Mouse (Mus musculus): ENCODE measurements around the gene Tcf3.

Tcf3 gene

DNA sequence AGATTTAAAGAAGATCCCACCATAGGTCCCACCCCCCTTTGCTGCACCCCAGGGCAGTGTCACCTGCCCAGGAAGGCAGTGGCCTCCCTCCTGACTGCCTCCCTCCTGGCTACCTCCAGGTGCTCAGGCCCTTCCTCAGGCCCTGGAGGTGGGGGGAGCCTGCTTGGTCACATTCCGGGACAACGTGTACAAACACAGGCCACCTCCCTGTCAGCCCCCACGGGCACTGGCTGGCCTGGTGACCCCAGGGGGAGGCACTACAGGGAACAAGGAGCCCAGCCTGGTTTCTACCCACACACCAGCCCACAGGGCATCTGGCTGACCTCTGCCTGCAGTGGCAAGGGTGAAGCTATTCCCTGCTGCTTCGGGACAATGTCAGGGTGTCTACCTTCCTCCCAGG lies 4.5 kb upstream of the Tcf3 start:
- DNase-seq (ENCODE audit: low read depth), result no peak

DNA sequence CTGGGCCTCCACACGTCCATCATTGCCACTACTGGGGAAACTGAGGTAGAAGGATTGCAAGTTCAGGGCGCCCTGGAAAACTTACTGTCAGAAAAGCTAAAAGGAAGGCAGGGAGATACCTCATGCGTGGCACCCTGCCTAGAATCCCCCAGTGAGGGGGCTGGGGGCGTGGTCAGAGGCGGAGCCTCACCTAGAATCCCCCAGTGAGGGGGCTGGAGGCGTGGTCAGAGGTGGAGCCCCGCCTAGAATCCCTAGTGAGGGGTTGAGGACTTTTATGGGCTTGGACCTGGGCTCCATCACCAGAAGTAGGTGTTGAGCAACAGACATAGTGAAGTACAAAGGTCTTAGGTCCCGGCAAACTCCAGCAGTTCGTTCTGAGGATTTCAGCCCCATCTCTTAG lies 2.8 kb upstream of the Tcf3 start:
- no peak for DNase-seq (ENCODE audit: low read depth)

DNA sequence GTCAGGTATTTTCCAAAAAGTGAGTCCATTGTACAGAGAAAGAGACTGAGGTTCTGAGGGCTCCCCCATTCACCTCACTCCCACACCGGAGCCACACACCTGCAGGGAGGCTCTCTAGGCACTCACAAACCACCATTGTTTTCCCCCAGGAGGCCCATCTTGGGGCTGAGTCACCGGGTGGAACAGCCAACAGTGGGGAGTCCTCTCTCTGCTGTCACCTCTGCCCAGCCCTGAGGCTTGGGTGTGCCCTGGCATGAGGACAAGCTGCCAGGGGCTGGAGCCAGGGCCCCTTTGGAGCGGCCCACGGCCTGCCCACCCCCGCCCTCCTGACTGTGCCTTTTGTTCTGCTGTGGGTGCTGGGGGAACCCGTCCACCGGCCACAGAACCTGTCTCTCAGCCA lies 2.3 kb upstream of the Tcf3 start:
- peak; percentile 43 for DNase-seq (ENCODE audit: low read depth)

DNA sequence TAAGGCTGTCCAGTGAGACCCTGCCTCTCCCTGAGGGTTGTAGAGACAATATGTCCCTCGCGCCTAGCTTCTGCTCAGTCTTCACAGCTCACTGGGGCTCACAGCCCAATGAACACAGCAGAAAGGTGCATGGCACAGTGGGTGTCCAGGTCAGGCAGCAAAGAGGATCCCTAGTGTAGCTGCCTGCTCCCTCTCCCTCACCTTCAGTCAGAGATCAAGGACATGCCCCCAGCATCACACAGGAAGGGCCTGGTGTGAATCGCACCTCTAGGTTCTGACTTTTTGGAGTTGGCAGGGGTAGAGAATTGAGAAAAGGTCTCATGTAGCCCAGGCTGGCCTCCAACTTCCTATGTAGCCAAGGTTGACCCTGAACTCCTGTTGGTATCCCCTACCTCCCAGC lies 1.4 kb upstream of the Tcf3 start:
- DNase-seq (ENCODE audit: low read depth), result no peak

DNA sequence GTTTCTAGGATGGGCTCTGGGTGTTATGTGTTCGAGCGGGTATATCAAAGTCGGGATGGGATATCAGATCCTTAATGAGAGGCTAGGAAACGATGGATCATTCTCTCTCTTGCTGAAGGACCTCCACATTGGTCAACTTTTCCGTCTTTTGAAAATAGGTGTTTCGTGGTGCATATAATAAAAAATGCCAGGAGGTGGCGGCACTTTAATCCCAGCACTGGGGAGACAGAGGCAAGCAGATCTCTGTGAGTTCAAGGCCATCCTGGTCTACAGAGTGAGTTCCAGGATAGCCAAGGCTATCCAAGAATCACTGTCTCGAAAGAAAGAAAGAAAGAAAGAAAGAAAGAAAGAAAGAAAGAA lies 766 bp upstream of the Tcf3 start:
- DNase-seq (ENCODE audit: low read depth), result no peak

DNA sequence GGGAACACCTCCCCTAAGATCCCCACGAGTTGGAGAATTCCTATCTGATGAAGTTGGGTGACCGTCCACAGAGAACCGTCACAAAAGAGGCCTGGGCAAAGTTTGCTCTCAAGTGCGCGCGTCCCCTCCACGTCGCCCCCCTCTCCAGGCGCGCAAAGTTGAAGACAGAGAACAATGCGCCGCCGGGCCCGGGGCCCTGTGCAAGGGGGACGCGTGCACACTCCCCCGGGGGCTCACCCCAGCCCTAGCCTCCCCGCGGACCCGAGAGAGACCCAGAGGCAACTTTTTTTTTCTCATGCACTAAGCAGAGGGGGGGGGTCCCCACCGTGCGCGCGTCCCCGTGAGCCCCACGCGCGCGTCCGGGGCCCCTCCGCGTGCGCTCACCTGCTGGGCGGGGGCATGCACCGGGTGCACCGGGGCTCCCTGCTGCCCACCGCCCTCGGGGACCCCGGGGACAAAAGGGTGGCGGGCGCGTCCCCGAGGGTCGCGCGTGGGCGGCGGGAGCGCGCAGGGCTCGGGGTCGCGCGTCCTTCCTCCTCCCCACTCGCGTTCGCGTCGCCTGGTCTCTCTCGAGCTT lies 423 bp downstream of the Tcf3 start:
- DNase-seq (ENCODE audit: low read depth), result no peak

DNA sequence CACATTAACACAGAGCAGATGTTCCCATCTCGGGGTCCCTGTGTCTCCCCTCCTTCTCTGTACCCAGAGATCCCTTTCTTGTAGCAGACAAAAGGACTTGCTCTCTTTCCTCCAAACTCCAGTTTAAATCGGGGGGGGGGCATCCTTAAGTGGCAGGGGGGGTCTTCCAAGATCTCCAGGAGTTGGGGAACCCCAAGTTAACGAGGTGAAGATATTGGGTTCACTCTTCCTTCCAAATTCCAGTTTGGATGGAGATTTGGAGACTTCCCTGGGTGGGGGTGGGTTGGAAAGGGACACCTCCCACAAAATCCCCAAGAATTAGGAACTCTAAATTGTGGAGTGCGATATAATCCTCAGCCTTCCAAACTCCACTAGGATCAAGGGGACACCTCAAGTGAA lies 1.1 kb downstream of the Tcf3 start:
- DNase-seq (ENCODE audit: low read depth), result no peak

DNA sequence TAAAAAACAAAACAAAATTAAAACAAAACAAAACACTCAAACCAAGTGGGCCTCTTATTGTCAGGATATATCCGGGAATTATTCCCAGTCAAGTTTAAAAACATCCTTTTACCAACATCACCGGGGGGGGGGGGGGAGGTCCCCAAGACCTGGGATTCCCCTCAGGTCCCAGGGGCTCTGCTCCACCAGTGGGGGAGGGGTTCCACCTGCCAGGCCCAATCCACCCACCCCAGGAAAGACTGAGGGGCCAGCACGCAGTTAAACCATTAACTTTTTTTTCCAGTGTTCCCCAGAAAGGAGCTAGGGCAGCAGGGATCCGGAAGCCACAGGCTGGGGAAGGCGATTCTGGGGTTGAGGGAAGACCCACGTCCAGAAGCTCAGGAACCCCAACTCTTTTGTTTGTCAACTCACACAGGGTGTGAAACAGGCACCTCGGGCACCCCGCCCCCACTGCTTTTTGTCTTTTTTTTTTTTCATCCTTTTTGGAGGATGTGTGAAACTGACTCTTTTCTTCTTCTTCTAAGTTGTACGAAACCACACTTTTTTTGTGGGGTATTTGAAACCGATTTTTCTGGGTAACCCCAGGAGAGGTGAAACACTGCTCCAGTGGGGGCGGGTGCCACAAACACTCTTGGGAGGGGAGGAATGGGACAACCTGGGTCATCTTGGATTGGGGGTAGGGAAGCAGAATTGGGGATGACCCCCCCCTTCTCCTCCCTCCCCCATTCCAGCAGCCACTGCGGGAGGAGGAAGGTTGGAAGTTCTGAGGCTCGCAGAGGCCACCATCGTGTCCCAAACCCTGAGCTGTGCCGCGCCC lies 1.7 kb downstream of the Tcf3 start:
- no peak for DNase-seq (ENCODE audit: low read depth)

DNA sequence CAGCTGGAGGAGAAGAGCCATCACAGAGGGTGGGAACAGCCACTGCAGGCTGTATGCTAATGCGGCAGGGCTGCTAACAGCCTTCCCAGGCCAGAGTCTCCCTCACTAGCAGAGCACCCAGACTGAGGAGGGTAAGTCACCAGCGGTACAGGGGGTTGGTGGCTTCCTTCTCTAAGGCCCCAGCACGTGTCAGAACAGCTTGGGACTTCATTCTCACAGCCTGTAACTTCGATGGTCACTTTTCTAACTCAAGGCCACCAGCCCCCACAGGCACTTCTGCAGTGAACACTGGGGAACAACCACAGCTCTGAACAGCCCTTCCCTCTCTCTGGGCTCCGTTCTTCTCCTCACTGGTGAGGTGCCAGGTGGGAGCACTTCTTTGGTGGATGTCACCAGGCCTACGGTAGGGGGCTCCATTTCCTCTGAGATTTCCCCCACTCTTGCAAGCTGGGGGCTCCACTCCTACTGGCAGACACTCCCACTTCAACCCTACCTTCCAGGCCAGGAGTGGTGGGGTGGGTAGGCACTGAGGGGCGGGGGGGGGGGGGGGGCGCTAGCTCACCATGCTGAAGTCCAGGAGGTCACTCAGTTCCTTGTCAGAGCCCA lies 3.0 kb downstream of the Tcf3 start:
- no peak for DNase-seq (ENCODE audit: low read depth)

DNA sequence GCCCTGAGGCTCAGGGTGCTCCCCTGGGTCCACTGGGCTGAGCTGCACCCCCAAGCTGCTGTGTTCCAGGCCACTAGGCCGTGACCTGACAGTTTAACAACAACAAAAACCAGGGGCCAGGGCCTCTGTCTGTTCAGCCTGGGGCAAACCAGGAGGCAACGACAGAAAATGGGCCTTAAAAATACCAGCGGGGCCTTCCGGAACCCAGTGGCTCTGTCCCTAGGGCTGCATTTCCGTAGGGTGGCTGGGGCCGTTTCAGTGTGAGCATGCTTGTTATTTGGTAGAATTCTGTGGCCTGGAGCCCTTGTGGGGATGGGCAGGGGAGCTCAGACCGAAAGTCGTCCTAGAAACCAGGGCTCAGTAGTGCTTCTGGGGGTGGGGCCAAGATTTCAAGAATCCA lies 3.6 kb downstream of the Tcf3 start:
- DNase-seq (ENCODE audit: low read depth), result no peak

DNA sequence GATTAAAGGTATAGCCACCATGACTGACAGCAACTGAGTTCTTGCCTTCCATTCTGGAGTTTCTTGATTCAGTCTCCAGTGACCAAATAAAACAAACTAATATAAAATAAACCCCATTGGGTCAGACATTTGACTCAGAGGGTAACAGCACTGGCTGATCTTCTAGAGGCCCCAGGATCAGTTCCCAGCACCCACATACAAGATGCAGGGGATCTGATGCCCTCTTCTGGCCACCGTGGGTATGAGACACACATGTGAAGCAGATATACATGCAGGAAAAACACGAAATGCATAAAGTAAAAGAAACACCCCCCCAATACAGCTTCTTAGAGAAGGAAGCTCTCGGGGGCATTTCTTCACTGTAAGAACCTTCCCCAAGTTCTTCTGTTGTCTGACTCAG lies 8.4 kb downstream of the Tcf3 start:
- DNase-seq (ENCODE audit: low read depth), result no peak

DNA sequence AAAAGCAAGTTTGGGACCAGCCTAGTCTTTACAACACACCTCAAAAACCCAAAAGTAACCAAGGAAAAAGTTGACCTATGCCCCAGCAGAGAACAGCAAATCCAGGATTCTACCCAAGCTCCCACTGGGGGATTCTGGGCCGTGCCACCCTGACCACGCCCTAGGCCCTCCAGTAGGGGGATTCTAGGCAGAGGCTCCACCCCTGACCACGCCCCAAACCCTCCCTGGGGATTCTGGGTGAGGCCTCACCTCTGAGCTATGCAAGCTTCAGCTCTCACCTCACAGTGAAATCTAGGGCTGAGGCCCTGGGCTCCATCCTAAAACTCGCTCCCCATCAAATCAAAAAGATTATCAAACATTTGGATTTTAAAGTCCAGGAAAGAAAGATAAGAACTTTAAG lies 9.9 kb downstream of the Tcf3 start:
- no peak for DNase-seq (ENCODE audit: low read depth)

DNA sequence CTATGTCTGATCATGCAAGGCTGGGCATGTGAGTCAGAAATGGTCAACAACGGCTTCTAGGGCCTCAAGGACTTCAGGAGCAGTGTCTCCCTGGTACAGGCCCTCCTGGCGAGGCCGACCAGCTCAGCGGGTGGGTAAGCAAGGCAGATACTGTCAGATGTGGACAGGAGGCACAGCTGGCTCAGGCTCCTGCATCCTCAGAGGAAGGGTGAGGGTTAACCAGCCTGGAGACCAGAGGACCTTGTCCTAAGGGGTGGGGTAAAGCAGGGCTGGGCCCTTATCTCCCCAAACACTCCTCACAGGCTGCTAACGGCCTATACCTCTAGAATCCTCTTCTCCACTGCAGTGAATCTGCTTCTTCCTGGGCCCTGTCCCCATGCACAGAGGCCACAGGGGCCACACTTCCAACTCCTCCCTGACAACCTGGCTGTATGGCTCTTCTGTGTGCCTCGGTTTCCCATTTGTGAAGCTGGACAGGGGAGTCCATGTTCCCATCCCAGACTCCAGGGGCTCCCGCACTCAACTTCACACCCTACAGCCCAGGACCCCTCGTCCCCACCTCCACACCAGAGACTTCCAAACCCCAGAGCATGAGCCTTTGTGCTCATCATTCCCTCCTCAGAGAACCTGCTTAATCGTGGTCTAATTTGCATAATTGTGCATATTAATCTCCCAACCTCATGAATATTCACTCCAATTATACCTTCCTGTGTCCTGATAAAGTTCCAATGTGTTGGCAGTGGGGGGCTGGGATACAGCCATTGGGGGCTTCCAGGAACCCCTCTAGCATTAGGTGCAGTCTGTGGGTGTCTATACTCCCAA lies 11.6 kb downstream of the Tcf3 start:
- DNase-seq (ENCODE audit: low read depth), result no peak

DNA sequence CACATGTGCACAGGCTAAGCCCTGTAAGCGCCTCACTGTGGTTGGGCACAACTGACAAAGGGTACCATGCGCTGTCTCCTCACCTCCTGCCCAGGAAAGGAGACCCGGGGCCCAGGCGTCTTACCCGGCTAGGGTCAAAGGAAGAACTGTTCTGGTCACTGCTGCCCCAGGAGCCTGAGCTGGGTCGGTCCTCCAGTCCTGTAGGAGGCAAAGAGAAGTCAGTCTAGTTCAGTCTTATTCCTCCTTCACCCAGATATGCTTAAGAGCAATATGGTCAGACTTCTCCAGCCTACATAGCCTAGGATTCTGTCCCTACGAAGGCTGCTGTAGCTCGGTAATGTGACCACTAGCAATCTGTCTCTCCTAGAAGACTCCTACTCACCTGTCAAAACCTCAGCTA lies 12.2 kb downstream of the Tcf3 start:
- no peak for DNase-seq (ENCODE audit: low read depth)

DNA sequence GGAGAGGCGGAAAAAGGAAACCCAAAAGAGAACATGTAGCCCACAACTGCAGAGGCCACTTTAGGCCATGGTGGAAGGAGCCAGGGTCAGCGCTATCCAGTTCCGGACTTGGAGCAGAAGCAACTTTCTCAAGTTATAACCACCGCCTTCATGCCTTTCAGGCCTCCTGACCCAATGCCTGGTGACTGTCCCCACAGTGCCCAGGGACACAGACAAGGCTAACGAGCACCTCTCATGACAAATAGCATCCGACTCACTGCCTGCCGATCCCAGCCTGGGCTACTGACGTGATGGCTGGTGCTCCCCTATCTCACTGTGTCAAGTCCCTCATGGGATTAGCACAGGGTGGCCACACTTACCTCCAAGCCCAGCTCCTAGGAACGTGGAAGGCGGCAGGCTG lies 12.7 kb downstream of the Tcf3 start:
- DNase-seq (ENCODE audit: low read depth), result no peak

DNA sequence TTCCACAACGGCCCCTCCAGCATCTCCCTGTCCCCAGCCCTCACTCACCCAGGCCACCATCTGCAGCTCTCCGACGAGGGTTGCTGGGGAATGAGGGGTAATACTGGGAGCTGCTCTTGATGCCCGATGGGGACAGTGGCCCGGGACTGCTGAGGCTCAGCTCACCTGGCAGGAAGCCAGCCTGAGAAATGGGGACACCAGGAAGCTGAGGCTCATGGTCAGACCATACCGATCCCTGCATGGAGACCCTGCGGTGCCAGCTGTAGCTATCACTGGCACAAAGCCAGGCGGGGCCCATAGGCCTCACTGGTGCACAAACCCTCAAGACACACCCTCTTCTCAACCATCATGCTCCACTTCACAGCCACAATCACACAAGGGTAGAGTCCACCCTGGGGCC lies 14.0 kb downstream of the Tcf3 start:
- DNase-seq (ENCODE audit: low read depth), result no peak

DNA sequence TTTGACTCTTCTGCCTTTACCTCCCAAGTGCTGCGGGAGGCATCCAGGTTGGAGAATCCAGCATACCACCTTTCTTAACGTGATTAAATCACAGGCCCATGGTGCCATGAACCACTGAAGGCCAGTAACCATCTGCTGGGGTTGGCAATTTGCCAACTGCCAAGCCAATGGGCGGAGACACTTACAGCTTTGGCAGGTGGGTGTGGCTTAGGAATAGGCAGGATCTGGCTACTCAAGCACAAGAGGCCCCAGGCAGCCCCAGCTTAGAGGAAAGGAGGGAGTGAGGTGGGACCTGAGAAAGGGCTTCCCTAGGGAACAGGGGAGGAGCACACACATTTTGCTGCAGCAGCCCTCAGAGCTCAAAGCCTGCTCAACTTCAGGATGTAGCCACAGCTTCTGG lies 15.1 kb downstream of the Tcf3 start:
- no peak for DNase-seq (ENCODE audit: low read depth)

DNA sequence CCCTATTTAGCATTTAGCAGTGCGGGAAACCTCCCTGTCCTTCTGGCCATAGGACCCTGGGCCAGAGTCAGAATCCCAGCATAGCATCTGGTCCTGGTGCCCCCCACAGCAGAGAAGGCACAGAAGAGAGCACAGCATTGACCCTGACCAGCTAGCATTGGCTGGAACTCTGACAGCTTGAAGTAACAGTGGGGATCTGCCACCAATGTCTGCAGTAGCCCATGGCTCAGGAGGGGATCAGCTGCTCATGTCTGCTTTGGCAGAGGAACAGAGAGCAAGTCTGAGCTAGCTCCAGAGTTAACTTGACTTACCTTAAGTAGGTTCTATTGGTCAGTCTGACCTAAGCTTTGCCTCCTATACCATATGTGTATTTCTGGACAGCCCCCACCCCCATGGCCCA lies 15.6 kb downstream of the Tcf3 start:
- DNase-seq (ENCODE audit: low read depth), result no peak

DNA sequence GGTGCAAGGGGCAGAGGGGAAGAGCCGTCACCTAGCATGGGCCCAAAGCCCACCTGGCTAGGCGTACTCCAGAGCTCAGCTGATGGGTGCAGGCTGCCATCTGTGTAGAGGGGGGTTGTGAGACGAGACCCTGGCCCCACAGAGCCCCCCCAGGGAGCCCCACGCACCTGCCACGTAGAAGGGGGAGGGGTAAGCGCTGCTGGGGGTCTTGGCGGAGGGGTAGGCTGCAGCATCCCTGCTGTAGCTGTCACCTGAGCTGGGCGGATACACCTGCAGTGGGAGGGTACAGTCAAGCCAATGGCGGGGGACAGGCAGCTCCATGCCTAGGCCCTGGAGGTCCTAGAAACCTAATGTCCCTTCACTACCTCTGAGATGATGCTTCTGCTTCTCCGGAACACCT lies 16.1 kb downstream of the Tcf3 start:
- DNase-seq (ENCODE audit: low read depth), result no peak

DNA sequence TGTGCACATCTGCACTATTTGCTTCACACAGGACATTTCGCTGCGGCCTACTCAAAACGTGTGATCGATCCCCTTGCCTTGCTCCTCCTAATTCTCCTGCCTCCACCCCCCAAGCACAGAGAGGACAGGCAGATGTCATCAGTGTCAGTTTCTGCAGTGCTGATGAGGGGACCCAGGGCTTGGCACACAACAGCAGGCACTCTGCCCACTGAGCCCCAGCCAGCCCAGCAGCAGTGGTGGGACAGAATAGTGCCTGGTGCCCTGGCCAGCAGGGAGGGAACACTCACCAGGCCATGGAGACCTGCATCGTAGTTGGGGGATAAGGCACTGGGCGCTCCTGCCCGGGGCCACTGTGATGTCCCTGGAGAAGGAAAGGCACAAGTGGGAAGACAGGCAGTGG lies 17.9 kb downstream of the Tcf3 start:
- DNase-seq (ENCODE audit: low read depth), result no peak

DNA sequence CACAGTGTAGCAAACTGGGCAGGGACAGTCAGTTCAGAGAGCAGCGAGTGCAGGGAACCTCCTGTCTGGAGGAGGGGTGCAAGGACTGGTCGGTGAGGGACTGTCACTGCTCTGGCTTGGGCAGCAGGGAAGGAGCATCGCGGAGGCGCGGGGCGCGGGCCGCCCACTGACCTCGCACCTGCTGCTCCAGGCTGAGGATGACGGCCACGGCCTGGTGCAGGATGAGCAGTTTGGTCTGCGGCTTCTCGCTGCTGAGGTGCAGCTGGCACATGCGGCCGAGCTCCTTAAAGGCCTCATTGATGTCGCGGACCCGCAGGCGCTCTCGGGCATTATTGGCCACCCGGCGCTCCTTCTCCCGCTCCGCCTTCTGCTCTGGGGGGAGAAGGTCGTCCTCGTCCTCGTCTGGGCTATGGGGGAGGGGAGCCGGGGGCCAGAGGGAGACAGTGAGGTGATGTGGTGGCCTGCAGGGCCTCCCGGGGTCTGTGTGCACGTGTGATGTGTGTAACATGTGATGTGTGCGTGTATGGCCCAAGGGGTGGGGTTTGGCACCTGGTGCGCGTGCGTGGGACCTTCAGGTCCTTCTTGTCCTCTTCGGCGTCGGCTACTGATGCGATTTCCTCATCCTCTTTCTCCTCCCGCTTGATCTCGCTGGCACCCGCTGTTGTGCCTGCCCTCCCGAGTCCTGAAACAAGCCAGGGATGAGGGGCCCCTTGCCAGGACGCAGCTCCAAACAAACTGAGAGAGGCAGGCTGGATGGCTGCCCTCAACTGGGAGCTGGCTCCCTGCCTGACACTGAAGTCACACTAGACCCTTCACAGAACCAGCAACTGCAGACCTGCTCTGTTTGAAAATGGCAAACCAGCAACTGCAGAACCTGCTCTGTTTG lies 20.5 kb downstream of the Tcf3 start:
- DNase-seq (ENCODE audit: low read depth), result no peak

DNA sequence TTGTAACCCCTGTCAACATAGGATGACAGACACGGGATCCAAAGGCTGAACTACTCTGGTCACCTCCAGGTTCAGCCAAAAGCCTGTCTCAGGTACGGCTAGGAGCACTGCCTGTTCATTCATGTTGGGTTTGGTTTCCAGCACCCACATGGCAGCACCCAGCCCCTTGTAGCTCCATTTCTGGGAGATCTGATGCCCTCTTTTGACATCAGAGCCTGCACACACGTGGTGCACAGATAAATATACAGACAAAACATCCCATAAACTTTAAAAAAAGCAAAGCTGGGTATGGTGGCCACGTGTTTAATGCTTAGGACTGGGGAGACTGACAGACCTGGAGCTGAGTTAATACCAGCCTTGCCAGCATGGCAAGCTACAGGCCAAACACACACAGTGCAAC lies 25.5 kb downstream of the Tcf3 start:
- DNase-seq (ENCODE audit: low read depth), result no peak
